Mouse (Mus musculus): ENCODE data around the gene Gng5.

- TF ChIP-seq POLR2A (IDR thresholded peaks at IDR 0.05; ENCODE audit: low read depth, low read length), result no peak
- no peak for TF ChIP-seq CTCF (IDR thresholded peaks at IDR 0.05; ENCODE audit: borderline replicate concordance, insufficient read depth, low read length)
These were observed 17.6 kb upstream of the Gng5 start for GRCm38 (mm10) chr3:146482044-146482443.

All from embryonic fibroblast, embryonic 13.5 days (primary cell).